Mouse (Mus musculus): ENCODE data around the gene 1700001L19Rik. TPM values are rescaled to one million over a fixed set of nuclear protein-coding genes. Genes with fewer than 3 reads are reported as not detected.

Gene 1700001L19Rik
- polyA plus RNA-seq, 1 experiment from 2014 or later = 0.95 TPM

Other genes with a start within 250 kb of the 1700001L19Rik start
- gene Mtrr, start 15.3 kb upstream of the 1700001L19Rik start, polyA plus RNA-seq (2016; fragmentation: Nextera tagmentation; extraction: Ambion mirVana) = 25.2 and 28.7 TPM in 2 replicates
- 55.7 and 59.2 TPM in 2 replicates for gene Fastkd3, start 15.2 kb upstream of the 1700001L19Rik start, polyA plus RNA-seq (2016; fragmentation: Nextera tagmentation; extraction: Ambion mirVana)

Measured in limb, embryonic 10.5 days (tissue).